Mouse (Mus musculus): ENCODE data around the gene Ttc7b. TPM values are rescaled to one million over a fixed set of nuclear protein-coding genes. Genes with fewer than 3 reads are reported as not detected.

Ttc7b gene
- total RNA-seq, 2 experiments from 2014 or later = 78.9 to 81.0 TPM

DNA sequence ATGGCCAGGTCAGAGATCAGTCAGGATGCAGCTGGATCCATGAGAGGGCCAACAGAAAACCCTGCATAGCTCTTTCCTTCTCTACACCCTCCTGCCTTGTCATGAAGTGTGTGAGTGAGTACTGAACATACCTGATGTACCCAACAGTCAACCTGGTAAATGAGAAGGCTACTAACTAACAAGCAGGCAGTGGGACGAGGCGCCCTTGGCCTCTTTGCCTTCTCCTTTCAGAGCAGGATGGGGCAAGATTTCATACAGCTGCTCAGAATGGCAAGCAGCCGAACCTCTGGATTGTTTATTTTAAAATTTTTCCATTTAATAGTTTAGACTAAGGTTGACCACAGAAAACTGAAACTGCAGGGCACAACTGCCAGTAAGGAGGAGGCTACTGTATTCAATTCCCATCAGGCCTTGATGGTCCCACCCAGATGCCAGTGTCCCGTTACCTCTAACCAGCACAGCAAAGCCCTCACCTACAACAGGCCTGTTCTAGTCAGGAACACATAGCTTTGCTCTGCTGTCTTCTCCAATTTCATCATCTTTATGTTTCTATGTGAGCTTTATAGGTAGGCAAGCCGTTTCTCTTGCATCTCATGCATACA lies 121.4 kb downstream of the Ttc7b start:
- intact Hi-C loops (cut with DNase I) = no loop called here

DNA sequence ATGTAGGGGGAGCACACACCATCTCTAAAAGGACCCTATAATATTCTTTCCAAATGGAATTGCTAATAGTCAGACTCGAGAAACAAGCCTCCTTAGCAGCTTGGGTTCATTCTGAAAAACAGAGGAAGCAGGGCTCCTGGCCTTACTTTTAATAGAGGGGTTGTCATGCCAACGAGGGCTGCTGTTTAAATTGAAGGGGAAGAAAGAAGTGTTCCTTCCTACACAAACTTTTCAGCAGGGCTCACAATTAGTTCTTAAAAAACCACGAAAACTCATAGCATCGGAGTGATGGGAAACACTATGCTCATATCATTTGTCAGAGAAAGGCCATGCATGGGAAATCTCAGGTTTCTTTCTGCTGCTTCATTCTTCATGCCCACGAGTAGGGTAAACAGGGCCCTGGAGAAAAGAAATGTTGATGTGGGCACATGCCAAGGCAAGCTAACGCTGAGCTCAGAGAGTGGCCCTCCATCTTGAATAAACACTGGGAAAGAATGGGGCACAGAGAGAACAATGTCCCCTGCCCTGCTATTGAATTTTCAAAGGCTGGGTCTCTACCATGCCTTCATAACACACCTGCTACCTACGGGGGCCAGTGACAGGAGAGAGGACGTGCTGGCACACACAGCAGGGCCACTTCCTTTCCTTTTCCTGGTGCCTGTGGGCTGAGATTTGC lies 122.2 kb downstream of the Ttc7b start:
- intact Hi-C loops (cut with DNase I) = no loop called here

More for the DNA sequence above, 121.4 kb downstream of the Ttc7b start:
- DNase-seq (ENCODE audit: low spot score) = no peak

DNA sequence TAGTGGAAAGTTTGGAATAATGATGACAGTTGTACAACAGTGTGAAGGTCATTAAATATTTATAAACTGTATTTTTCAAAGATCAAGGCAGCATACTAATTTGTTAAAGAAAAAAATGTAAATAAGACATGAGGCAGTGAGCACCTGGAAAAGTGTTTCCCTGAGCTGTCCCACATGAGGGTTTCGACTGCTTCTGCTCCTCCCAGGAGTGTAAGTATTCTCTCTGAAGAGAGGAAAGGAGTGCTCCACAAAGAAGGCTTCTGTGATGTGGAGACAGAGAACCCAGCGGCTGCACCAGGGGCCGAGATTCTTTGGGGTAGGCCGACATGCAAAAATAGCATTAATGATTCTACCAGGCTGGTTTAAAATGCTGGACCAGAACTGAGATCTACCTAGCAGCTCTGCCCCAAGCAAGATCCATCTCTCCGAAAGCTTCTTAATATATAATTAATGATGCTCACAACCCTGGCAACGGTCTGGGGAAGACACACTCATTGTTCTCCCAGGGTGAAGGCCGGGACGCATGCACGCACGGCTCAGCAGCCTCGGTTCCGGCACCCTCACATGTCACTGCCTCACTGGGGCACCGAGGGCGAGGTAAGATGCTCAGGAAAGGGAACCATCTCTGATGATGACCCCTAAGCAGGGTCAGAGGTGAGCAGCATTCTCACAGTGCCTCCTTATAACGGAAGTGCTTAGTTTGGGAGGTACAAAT lies 123.0 kb downstream of the Ttc7b start:
- intact Hi-C loops (cut with DNase I) = no loop called here
- no peak for DNase-seq (ENCODE audit: low spot score)

More for the DNA sequence above, 122.2 kb downstream of the Ttc7b start:
- DNase-seq (ENCODE audit: low spot score) = no peak

DNA sequence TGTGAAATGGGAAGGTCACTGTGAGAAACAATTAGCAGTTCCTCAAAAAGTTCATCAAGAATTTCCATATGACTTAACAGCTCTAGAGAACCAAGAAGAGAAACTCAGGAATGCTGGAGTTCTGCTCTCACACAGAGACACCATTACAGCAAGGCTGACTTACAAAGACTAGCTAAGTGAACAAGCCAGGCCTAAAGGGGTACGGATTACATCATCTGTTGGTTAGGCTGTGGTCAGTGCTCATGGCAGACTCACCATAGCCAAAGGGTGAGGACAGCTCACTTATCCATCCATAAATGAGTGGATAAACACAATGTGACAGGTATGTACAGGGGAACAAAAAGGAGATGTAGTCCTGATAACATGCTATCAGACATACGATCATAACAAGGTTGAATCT lies 123.8 kb downstream of the Ttc7b start:
- intact Hi-C loops (cut with DNase I) = no loop called here
- no peak for DNase-seq (ENCODE audit: low spot score)

DNA sequence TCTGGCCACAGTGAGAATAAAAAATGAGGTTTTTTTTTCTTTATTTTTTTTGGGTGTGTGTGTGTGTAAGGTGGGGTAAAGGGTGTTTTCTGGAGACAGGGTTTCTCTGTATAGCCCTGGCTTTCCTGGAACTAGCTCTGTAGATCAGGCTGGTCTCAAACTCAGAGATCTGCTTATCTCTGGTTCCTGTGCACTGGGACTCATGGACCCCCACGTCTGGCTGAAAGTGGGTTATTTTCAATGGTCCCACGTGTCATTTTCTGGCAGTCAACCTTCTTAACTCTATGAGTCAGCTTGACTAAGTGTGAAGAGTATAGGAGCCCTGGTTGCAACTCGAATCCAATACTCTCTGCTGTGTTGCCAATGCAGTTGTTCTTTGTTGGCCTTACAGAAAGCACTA lies 127.1 kb downstream of the Ttc7b start:
- DNase-seq (ENCODE audit: low spot score) = no peak
- intact Hi-C loops (cut with DNase I) = no loop called here

DNA sequence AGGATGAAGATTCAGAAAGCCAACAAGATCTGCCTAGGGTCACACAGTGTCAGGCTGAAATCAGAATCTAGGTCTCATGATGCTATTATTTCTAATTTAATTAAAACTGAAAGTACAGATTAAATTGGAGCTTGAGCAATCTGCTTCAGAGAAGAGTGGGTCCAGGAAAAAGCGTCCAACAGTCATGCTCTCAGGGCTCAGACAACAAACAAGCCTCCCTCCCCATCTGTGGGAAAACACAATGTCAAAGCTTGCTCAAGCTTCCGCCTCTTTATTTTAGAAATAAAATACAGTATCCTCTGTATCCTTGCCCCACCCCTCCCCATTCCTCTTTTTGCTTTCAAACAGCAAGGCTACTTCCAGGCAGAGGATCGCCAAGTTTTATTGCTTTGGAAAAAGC lies 127.5 kb downstream of the Ttc7b start:
- intact Hi-C loops (cut with DNase I) = no loop called here

DNA sequence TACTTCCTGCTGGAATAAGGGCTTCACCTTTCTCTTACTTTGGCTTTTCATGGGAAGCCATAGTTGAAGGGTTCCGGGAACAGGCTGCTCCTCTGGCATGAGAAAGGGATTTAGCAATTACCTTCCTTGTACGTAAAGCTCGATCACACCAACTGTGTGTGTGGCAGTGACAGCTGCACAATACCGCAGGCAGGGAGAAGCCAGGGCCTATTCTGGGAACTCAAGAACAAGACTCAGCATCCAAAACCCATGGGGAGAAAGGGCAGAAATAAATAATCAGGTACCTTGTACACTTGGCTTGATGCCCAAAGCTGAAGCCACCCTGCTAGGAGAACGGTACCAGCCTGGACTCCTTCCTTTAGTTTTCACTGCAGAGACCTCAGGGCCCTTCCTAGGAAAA lies 128.2 kb downstream of the Ttc7b start:
- intact Hi-C loops (cut with DNase I) = no loop called here
- DNase-seq (ENCODE audit: low spot score) = no peak

More for the DNA sequence above, 127.5 kb downstream of the Ttc7b start:
- no peak for DNase-seq (ENCODE audit: low spot score)

DNA sequence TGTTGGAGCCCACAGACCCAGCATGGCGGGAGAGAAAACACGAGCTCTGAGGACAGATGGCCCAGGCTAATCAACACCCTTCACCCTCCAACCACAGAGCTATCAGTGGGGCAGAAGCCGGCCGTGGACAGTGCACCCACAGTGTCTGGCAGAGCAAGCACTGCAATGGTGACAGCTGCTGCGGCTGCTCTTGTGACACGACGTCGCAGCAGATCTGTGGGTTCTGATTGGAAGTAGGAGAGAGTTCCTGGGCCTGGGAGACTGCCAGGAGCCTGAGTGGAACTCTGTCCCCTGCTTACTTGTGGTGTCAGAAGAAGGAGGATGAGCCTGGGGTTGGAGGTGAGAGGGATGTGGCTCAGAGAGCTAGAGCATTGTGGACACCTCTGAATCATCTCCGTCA lies 128.7 kb downstream of the Ttc7b start:
- intact Hi-C loops (cut with DNase I) = no loop called here
- no peak for DNase-seq (ENCODE audit: low spot score)

DNA sequence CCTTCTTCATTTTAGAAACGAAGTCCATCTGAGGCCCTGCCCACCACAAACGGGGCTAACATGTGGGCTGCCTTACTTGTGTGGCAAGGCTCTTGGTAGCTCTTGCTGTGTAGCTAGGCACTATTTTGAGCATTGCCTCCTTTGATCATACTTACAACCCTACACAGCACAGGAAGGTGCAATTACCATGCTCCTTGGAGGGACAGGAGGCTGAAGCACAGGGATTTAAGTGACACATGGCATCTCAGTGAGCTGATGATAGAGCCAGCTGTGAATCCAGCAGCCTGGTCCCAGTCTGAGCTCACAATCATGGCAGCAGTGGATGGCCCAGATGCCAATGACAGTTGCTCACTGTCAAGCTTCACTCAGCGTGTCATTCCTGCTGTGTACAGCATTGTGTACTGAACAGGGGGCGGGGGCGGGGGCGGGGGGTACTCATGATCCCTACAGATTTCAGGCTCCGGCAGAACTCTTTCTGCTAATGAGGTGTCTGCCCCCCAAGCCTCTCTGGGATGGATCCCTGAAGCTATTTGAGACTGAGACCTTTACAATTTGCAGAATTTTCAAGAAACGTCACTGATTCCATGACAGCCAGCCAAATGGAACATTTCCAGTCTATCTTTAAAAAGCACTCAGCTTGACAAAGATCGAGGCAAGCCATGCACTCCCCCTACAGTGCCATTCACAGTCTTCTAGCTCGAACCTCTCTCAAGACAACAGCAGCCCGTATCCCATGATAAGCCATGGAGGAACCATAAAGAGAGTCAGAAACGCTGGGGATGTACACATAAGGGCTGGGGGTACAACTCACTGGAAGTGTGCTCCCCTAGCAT lies 130.5 kb downstream of the Ttc7b start:
- DNase-seq (ENCODE audit: low spot score) = no peak
- intact Hi-C loops (cut with DNase I) = no loop called here

DNA sequence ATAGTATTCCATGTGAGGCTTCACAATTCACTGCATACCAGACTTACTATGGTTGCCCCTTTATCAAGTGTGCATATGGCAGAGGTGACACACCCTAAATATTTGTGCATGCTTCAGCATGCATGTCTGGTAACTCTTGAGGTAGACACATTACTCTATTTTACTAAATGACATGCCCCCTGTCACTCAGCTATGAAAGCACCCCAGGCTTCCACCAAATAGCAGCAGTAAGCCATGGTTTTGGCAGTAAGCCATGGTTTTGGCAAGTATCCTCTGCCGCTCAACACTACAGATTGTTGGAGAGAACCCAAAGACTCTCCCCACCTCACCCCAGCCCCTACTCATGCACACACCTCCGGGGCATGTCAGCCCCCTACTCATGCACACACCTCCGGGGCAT lies 134.4 kb downstream of the Ttc7b start:
- intact Hi-C loops (cut with DNase I) = no loop called here
- no peak for DNase-seq (ENCODE audit: low spot score)

DNA sequence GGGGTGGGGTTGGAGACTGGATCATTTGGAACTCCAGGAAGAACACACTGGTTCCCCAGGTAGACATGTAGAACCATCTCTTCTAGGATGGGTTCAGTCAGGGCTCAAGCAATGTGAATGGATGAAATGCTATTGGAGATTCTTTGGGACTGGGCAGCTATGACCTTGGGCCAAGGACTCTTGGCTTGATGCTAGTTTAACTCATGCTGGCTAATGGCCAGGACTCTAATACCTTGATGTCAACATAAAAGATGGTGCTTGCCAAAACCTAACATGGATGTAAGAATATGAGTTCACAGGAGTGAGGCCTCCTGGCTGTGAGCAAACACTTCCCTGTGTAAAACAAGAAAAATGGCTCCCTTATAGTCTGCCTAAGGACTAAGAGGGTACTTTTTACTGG lies 138.1 kb downstream of the Ttc7b start:
- no peak for DNase-seq (ENCODE audit: low spot score)
- intact Hi-C loops (cut with DNase I) = no loop called here

DNA sequence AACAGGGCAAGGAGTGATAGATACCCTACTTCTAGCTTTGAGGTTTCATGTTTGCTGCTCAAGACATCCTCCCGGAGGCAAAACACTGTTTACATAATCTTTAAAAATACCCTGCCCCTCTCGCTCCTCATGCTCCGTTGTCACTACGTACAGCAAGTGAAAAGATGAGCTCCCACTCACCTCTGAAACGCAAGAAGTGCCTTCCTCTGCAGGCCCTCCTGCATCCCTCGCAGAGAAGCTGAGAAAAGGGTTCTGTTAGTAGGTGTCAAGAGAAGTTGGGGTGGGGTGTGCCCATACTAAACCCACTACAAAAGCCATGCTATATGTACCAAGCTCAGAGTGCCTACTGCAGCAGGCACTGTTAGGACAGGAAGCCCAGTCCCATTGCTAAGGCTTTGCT lies 138.7 kb downstream of the Ttc7b start:
- no peak for DNase-seq (ENCODE audit: low spot score)
- intact Hi-C loops (cut with DNase I) = no loop called here

DNA sequence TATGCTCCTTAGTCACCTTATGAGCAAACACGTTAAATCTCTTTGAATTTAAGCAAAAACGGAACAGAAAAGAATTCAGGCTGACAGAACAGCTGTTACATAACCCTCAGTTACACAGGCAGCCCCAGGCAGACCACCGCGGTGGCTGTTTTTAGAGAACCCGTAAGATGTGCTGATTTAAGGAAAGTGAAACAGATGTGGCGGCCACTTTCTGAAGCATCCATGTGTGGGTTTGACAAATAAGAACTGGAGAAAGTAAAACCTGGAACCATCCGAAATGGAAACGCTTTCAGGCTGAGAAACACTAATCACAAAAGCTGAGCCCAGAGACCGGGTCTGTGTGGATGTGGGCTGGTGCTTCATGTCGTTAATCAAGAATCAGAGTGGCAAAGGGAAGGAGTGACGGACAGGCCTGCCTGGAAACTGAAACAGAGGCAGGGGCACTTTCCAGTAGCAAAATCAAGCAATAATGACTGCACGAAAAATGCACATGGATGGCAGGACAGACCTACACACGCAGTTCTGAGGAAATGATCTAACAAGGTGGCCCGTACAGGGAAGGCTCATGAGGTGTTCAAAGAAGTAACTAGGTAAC lies 139.8 kb downstream of the Ttc7b start:
- intact Hi-C loops (cut with DNase I) = no loop called here
- DNase-seq (ENCODE audit: low spot score) = no peak

DNA sequence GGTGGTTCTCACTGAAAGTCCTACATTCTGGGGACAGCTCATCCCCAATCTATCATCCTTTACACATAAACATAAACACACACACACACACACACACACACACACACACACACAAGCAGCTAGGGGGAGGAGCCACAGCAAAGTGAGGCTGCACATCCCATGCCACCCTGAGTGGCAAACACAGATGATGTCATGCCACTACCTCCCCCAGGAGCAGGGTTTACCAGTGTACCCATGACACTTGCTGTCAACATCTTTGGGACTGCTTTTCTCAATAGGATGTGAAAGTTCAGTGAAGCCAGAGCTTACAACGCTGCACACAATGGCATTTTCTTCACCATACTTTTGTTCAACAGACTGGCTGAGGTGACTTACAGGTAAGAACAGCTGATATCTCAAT lies 140.8 kb downstream of the Ttc7b start:
- intact Hi-C loops (cut with DNase I) = no loop called here
- no peak for DNase-seq (ENCODE audit: low spot score)

DNA sequence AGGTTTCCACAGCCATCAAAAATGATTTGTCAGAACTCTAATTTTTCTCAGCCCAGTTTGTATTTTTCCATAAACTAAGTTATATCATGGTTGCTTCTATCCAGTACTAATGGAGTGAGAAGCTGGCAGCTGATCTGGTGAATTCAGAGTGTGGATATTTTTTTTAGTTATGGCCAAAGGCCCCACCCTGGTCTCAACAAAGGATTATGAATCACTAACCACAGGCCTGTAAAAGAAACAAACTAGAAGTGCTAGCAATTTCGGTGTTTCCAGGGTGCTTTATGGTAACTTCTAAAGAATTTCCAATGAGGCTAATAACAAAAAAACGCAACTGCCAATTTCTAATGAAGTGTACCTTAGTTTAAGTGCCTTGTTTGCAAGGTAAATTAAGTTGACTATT lies 142.4 kb downstream of the Ttc7b start:
- DNase-seq (ENCODE audit: low spot score) = no peak
- intact Hi-C loops (cut with DNase I) = no loop called here

DNA sequence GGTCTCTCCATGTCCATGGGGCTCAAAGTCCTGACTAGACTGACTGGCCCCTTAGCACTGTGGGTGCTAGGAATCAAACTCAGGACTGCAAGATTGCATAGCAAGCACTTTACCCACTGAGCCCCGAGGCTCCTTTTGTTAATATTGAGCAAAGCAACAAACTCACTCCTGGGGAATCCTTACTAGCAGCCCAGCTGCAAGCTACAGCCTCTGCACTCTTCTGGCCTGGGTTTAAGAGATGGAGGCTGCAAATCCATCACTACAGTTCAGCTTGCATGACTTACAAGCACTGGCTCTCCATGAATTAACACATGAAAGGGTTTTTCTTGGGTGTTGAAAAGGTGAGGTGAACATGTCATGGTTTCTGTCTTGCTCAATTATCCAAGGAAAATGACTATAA lies 142.8 kb downstream of the Ttc7b start:
- intact Hi-C loops (cut with DNase I) = no loop called here
- DNase-seq (ENCODE audit: low spot score) = no peak

DNA sequence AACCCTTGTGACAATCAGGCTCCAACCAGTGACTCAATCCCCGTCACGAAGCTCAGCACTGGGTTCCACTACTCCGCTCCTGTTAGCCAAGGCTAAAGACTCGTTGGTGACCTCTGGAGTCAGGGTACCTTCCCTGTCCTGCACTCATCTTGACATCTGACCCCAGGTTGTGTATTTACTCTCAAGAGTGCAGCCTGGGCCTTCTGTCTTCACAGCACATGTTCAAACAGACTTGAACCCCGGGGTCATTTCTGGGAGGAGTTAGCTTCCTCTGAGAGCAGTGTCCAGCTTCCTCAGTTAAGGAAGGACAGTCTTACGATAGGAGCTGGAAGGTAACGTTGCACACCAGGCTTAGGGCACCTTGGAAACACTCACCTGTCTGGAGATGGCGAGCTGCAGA lies 144.8 kb downstream of the Ttc7b start:
- no peak for DNase-seq (ENCODE audit: low spot score)
- intact Hi-C loops (cut with DNase I) = no loop called here

DNA sequence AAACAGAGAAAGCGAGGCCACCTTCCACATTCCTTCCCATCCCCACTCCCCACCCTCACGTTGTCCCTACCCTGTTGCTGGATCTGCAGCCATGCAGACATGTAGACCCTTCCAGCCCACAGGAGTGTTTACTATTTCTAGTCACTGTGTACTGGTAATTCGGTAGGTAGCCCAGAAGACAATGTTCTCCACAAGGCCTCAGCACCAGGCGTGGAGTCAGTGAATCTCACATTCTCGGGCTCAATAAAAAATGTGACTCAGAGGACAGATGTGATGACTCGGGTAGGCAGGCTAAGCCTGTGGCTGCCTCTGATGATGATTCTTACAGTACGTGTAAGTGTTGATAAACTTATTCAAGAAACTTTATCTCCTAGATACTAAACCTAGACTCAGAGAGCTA lies 147.8 kb downstream of the Ttc7b start:
- intact Hi-C loops (cut with DNase I) = no loop called here
- no peak for DNase-seq (ENCODE audit: low spot score)

DNA sequence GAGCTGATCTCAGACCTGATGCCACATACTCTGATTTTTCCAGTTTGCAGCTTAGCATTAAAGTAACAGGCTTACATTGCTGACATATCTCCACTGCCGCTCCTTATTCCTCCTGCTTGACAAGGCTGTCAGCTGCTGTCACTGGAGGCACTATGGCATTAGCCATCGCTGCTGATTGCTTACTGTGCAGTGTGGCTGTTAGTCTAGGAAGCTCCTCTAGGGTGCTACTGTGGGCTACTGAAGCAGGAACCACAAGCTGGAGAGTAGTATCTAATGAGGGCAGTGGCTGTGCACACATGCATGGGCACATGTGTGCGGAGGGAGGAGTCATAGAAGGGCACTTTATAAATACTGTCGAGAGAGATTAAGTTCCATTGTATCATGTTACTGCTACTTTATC lies 148.6 kb downstream of the Ttc7b start:
- DNase-seq (ENCODE audit: low spot score) = no peak
- intact Hi-C loops (cut with DNase I) = no loop called here

DNA sequence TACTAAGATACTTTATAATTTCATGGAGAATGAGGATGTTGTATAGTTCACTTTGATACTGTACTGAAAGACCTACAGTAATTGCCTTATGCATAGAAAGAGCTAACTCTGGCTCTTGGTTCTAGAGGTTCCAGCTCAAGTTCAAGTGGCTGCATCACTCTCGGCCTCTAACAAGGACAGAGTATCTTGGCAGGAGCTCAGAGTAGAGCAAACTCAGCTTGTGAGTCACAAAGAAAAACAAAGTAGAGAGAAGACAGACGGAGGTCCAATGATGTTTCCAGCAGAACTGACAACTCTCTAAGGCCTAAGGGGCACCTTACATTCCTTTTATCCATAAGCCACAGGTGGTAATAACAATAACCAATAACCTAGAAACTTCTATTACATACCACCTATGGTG lies 150.8 kb downstream of the Ttc7b start:
- intact Hi-C loops (cut with DNase I) = no loop called here
- DNase-seq (ENCODE audit: low spot score) = no peak

Measured in heart, postnatal 25 days (tissue).